Mouse (Mus musculus): ENCODE results near the gene Slc32a1.

Slc32a1 gene

GRCm38 (mm10) chr2:158610488-158611325 is at the start of gene Slc32a1:
Gene Slc32a1 (plus strand): TSS chr2:158610767.
- no peak for DNase-seq (ENCODE audit: low spot score in 2 of 2)

GRCm38 (mm10) chr2:158560801-158561200 is 49.8 kb upstream of the Slc32a1 start:
- no peak for DNase-seq (ENCODE audit: low spot score in 2 of 2)

GRCm38 (mm10) chr2:158561371-158562144 is 49.0 kb upstream of the Slc32a1 start:
- DNase-seq (ENCODE audit: low spot score in 2 of 2): no peak

GRCm38 (mm10) chr2:158570421-158571081 is 40.0 kb upstream of the Slc32a1 start:
- DNase-seq (ENCODE audit: low spot score in 2 of 2): no peak

GRCm38 (mm10) chr2:158579979-158580378 is 30.6 kb upstream of the Slc32a1 start:
- DNase-seq (ENCODE audit: low spot score in 2 of 2): no peak

GRCm38 (mm10) chr2:158584621-158585358 is 25.8 kb upstream of the Slc32a1 start:
- no peak for DNase-seq (ENCODE audit: low spot score in 2 of 2)

- DNase-seq (ENCODE audit: low spot score in 2 of 2): no peak
Measured at GRCm38 (mm10) chr2:158588524-158589271, 21.9 kb upstream of the Slc32a1 start.

- DNase-seq (ENCODE audit: low spot score in 2 of 2): no peak
Measured at GRCm38 (mm10) chr2:158590495-158590894, 20.1 kb upstream of the Slc32a1 start.

GRCm38 (mm10) chr2:158591286-158591685 is 19.3 kb upstream of the Slc32a1 start:
- no peak for DNase-seq (ENCODE audit: low spot score in 2 of 2)

GRCm38 (mm10) chr2:158593371-158593770 is 17.2 kb upstream of the Slc32a1 start:
- DNase-seq (ENCODE audit: low spot score in 2 of 2): no peak

- peak in 1 of 2 experiments; percentile 14 for DNase-seq (ENCODE audit: low spot score in 2 of 2)
Measured at GRCm38 (mm10) chr2:158595103-158595502, 15.5 kb upstream of the Slc32a1 start.

GRCm38 (mm10) chr2:158595577-158595976 is 15.0 kb upstream of the Slc32a1 start:
- no peak for DNase-seq (ENCODE audit: low spot score in 2 of 2)

GRCm38 (mm10) chr2:158596803-158597202 is 13.8 kb upstream of the Slc32a1 start:
- DNase-seq (ENCODE audit: low spot score in 2 of 2): no peak

- no peak for DNase-seq (ENCODE audit: low spot score in 2 of 2)
Measured at GRCm38 (mm10) chr2:158600517-158600916, 10.1 kb upstream of the Slc32a1 start.

GRCm38 (mm10) chr2:158601326-158601725 is 9.2 kb upstream of the Slc32a1 start:
- DNase-seq (ENCODE audit: low spot score in 2 of 2): no peak

GRCm38 (mm10) chr2:158602663-158603062 is 7.9 kb upstream of the Slc32a1 start:
- DNase-seq (ENCODE audit: low spot score in 2 of 2): no peak

- DNase-seq (ENCODE audit: low spot score in 2 of 2): no peak
Measured at GRCm38 (mm10) chr2:158606511-158606964, 4.0 kb upstream of the Slc32a1 start.

GRCm38 (mm10) chr2:158609681-158610080 is 886 bp upstream of the Slc32a1 start:
- DNase-seq (ENCODE audit: low spot score in 2 of 2): no peak

- no peak for DNase-seq (ENCODE audit: low spot score in 2 of 2)
Measured at GRCm38 (mm10) chr2:158611326-158611719, 756 bp downstream of the Slc32a1 start.

- DNase-seq (ENCODE audit: low spot score in 2 of 2): no peak
Measured at GRCm38 (mm10) chr2:158611726-158612670, 1.4 kb downstream of the Slc32a1 start.
